Mouse (Mus musculus): ENCODE results near the gene Fbxl15.

DNA sequence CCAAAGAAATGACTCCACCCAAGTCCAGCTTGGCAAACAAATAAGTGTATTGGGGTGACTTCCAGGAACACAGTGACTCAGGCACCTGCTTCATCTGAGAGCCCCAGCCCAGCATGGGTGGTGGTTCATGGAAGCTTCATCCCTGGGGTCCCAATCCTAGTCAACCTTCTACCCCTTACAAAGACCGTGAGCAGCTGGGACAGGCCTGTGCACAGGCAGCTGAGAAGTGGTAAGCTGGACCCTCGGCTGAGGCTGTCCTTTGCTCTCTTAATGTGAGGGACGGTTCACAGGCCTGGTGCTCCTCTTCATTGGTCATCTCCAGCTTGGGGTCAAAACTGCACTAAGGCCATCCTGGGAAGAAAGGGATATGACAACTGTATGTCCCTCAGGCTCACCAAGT is 40.4 kb upstream of the Fbxl15 start:
- TF ChIP-seq CTCF (IDR thresholded peaks at IDR 0.05; ENCODE audit: extremely low read depth, insufficient read length, insufficient replicate concordance, low read depth, low read length): no peak
- no peak for TF ChIP-seq POLR2A (IDR thresholded peaks at IDR 0.05; ENCODE audit: low read depth, low read length)

Measured in small intestine, adult 2 months (tissue).